Mouse (Mus musculus): Measurements from ENCODE around the gene Gm21943.
"Not testable (repeated sequence)": the region's sequence is repeated elsewhere in the genome, so short reads cannot be mapped to it uniquely, and the experiment has no call there.

Gm21943 gene

GRCm38 (mm10) chrY:57533644-57534043 lies at the start of gene Gm21943:
TSS of gene Gm21943 (minus strand) at chrY:57533744.
- not testable (repeated sequence) for DNase-seq

All from cerebellum, postnatal 10 days (tissue).